Mouse (Mus musculus) CH12F3 (cell line): ENCODE measurements around the gene Snx17.

Experiments used
- in situ Hi-C: fragments of 300-500 bp; cut with MboI; formaldehyde crosslinking; loops from 2 replicates; pipeline ENCODE4 v1.14.3; 2020; ENCODE audit warnings: low sequenced_read_pairs

Gene Snx17

DNA sequence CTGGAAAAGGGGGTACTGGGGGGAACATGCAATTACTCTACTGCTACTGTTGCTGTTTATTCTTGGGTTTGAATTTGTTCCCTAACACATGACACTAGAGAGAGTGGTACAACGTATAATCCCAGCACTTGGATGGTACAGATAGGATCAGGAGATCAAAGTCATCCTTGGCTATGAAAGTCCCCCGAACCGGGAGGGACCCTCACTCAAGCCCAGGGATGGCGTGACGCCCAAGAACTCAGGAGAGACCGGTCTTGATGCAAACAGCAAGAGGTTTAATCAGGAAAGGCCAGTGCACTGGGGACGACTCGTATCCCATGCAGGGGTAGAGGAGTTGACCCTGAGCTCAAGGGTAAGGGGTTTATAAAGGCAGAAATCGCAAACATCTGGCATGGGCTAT is 29.7 kb downstream of the Snx17 start:
- in situ Hi-C loops: no loop called here

DNA sequence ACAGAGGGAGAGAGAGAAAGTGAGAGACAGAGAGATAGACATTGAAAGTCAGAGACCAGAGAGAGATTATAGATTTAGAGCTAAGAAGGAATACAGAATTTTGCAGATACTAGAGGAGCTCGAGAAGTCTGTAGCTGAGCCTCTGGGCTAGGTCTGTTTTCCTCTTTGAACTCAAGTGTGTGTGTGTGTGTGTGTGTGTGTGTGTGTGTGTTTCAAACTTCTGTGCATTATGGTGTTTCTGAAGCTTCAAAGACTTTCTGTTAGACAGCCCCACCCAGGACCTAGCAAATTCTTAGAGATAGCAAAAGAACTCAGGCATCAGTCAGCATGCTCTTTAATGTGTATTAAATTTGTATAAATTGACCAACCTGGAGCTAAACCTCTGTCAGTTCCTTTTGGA is 33.6 kb downstream of the Snx17 start:
- in situ Hi-C loops: no loop called here

DNA sequence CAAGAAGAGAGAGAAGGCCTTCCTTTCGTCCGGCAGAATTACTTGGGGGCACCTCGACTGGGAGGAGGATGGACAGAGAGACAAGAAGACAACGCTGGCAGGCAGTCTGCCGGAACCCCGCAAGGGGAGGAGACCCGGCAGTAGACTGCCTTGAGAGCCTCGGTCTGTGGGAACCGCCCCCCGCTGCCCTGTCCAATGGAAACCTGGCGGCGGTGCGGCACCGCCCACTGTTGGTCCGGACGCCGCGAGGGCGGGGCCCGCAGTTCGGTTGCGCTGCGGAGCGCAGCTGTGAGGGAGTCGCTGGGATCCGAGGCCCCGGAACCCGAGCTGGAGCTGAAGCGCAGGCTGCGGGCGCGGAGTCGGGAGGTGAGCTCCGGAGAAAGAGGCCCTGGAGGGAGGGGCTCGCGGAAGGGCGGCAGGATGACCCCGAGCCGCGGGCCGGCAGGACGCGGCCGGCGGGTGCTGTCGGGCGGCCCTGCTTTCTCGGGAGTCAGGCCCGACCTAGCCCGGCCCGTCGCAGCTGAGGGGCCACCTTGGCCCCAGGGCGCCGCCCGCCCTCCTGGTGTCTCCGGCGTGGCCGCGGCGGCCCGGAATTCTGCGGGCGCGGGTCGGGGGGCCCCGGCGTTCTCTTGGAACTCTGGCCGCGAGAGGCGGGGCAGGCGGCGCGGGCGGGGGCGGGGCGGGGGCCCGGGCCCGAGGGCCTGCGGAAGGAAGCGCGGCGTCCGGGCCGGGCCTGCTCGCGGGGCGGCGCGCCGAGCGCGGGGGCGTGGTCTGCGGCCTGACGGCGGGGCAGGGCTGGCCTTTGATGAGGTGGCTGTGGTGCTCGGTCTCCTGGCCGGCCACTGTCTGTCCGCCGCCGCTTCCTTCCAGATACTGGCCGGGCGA is 47.9 kb downstream of the Snx17 start, which contains the start of the genes Nrbp1 and Gm9970:
TSS of gene Nrbp1 (plus strand) at position 228 of the 885 bp plus-strand sequence.
TSS of gene Gm9970 (minus strand) at position 596 of the 885 bp plus-strand sequence.
- in situ Hi-C loops: no loop called here

DNA sequence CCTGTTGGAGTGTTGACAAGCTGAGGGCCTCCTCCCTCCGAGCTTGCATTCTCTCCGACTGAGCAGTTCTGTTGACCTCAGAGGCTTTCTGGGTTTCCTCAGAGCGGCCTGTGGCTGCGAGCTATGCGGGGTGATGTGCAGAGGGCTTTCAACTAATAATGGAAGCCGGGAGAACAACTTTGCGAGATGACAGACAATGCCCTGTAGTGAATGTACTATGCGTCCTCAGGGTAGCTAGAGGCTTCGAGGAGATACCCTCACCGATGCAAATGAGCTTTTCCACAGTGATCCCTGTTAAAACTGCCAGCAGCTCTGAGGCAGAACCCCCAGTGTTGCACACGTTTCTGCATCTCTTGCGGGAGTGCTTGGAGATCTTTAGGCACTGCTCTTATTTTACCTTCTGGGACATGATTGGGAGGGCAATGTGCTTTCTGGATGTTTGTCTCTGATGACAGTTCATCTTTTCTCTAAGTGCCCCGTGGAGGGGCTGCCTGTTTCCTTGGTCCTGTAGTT is 48.6 kb downstream of the Snx17 start:
- in situ Hi-C loops: no loop called here

DNA sequence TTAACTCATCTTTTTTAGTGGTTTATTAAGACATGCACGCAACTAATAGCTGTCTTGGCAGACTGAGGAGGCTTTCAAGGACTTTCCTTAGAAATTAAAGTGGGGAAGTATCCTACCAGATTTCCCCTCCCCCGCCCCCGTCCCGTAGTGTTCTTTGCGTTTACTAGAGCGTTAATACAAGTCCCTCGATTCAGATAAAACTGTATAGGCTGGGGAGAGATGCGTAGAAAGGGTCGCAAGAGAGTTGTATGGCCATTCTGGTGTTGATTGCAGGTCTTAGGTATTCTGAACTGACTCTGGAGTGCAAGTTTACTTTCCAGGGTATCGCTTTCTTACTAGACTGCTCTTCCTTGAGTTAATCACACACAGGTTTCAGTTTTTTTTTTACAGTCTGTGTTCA is 49.2 kb downstream of the Snx17 start:
- in situ Hi-C loops: no loop called here
